Comparison of ENCODE assay signal across 8 mouse cellular contexts in genomic region chr15:34743130-34743782, GRCm38 (mm10).
A peak's percentile ranks its signal among the peaks of the same experiment; 100 is the strongest.
DNase-seq lines count a peak whose midpoint lies in the region; ATAC-seq and TF ChIP-seq lines count a peak whose summit lies in the region.

No protein-coding gene starts in this region.

- WGBS in embryonic facial prominence, embryonic 15.5 days: 29% methylated on average over 15 of the region's 15 CpGs
- WGBS in kidney, postnatal 0 days: 35% methylated on average over 15 of the region's 15 CpGs
- 30% methylated on average over 15 of the region's 15 CpGs for WGBS in liver, embryonic 14.5 days (ENCODE audit: insufficient replicate concordance)

- H3K4me2 ChIP-seq in embryonic facial prominence, embryonic 15.5 days (replicated peaks): no peak overlapping the region
- no peak overlapping the region for H3K4me2 ChIP-seq in kidney, postnatal 0 days (ENCODE audit: low read length)
- no peak overlapping the region for H3K4me2 ChIP-seq in liver, embryonic 14.5 days (ENCODE audit: low read depth)

- no peak for TF ChIP-seq EP300 in liver, embryonic 14.5 days (IDR thresholded peaks at IDR 0.05; ENCODE audit: low read depth)

- no peak overlapping the region for H3K4me3 ChIP-seq in bone marrow macrophage, adult 2 months (ENCODE audit: insufficient read depth, low read length)
- no peak overlapping the region for H3K4me3 ChIP-seq in embryonic facial prominence, embryonic 15.5 days (replicated peaks)
- H3K4me3 ChIP-seq in kidney, postnatal 0 days (replicated peaks; ENCODE audit: low read depth, low read length): no peak overlapping the region
- no peak overlapping the region for H3K4me3 ChIP-seq in liver, embryonic 14.5 days (ENCODE audit: insufficient read depth in 1 of 2, low read depth in 2 of 2, low read length in 2 of 2)

- no peak overlapping the region for H3K27ac ChIP-seq in bone marrow macrophage, adult 2 months (ENCODE audit: insufficient read depth, low read depth, low read length)
- peak overlapping the region; percentile 34; the same call in 1 of the 2 replicates for H3K27ac ChIP-seq in embryonic facial prominence, embryonic 15.5 days (replicated peaks)
- H3K27ac ChIP-seq in kidney, postnatal 0 days: no peak overlapping the region
- H3K27ac ChIP-seq in liver, embryonic 14.5 days: no peak overlapping the region

- peak; percentile 94 for TF ChIP-seq CTCF in bone marrow macrophage, adult 2 months (IDR thresholded peaks at IDR 0.05; ENCODE audit: low read depth, low read length)
- peak; percentile 90 for TF ChIP-seq CTCF in kidney, postnatal 0 days (IDR thresholded peaks at IDR 0.05; ENCODE audit: low read depth)
- peak; percentile 89 for TF ChIP-seq CTCF in liver, embryonic 14.5 days (IDR thresholded peaks at IDR 0.05; ENCODE audit: low read depth)

- ATAC-seq in embryonic facial prominence, embryonic 15.5 days (ENCODE audit: insufficient number of reproducible peaks, low FRiP score, low TSS enrichment, low read depth): no peak
- ATAC-seq in kidney, postnatal 0 days (replicated peaks; ENCODE audit: low FRiP score, low read depth): no peak
- no peak for ATAC-seq in liver, embryonic 14.5 days (ENCODE audit: insufficient read depth)
- no peak; the same call in 1 of the 2 replicates for ATAC-seq in granulocyte monocyte progenitor cell, adult 5-6 weeks (replicated peaks; ENCODE audit: poor library complexity, severe bottlenecking)

- H3K9me3 ChIP-seq in embryonic facial prominence, embryonic 15.5 days (replicated peaks): no peaks in the 10 kb centered on the region
- no peaks in the 10 kb centered on the region for H3K9me3 ChIP-seq in kidney, postnatal 0 days (replicated peaks; ENCODE audit: low read length)
- H3K9me3 ChIP-seq in liver, embryonic 14.5 days (ENCODE audit: control insufficient read depth, low read length): no peaks in the 10 kb centered on the region

- peak; percentile 14 to 18 for DNase-seq in urinary bladder, adult 18-20 months (ENCODE audit: low spot score in 2 of 2)
- DNase-seq in urinary bladder, postnatal 10 days (ENCODE audit: low spot score): no peak
- DNase-seq in kidney, postnatal 0 days (ENCODE audit: low spot score): peak; percentile 78
- DNase-seq in liver, embryonic 14.5 days (ENCODE audit: low read depth in 3 of 3, low spot score in 3 of 3): peak; percentile 4 to 16 (median 9)
- peak; percentile 21 to 55 for DNase-seq in right cerebral cortex, postnatal 36 days (ENCODE audit: low spot score in 2 of 2)

- no peak overlapping the region for H3K9ac ChIP-seq in embryonic facial prominence, embryonic 15.5 days
- H3K9ac ChIP-seq in kidney, postnatal 0 days (ENCODE audit: low read depth, low read length): no peak overlapping the region
- H3K9ac ChIP-seq in liver, embryonic 14.5 days (replicated peaks): no peak overlapping the region

- no peaks in the 10 kb centered on the region for H3K4me1 ChIP-seq in bone marrow macrophage, adult 2 months (ENCODE audit: control insufficient read depth, insufficient read depth, low read length)
- peaks cover 15% of the 10 kb centered on the region; the same call in 1 of the 2 replicates for H3K4me1 ChIP-seq in embryonic facial prominence, embryonic 15.5 days
- H3K4me1 ChIP-seq in kidney, postnatal 0 days (replicated peaks; ENCODE audit: insufficient read depth, low read length): no peaks in the 10 kb centered on the region
- H3K4me1 ChIP-seq in liver, embryonic 14.5 days (replicated peaks; ENCODE audit: control insufficient read depth in 2 of 2, insufficient read depth in 2 of 2, low read length in 1 of 2): no peaks in the 10 kb centered on the region

- no peaks in the 10 kb centered on the region for H3K36me3 ChIP-seq in embryonic facial prominence, embryonic 15.5 days
- no peaks in the 10 kb centered on the region for H3K36me3 ChIP-seq in kidney, postnatal 0 days (ENCODE audit: insufficient read depth, low read length)
- H3K36me3 ChIP-seq in liver, embryonic 14.5 days (replicated peaks; ENCODE audit: control insufficient read depth, insufficient read depth, low read depth): no peaks in the 10 kb centered on the region

- no peaks in the 10 kb centered on the region for H3K27me3 ChIP-seq in embryonic facial prominence, embryonic 15.5 days
- H3K27me3 ChIP-seq in kidney, postnatal 0 days (ENCODE audit: insufficient read depth, low read length): no peaks in the 10 kb centered on the region
- H3K27me3 ChIP-seq in liver, embryonic 14.5 days (ENCODE audit: control insufficient read depth, insufficient read depth, low read length): no peaks in the 10 kb centered on the region

- no peak for TF ChIP-seq POLR2A in bone marrow macrophage, adult 2 months (IDR thresholded peaks at IDR 0.05; ENCODE audit: borderline replicate concordance, low read depth, low read length)
